18 mouse cellular contexts compared by ENCODE assay signal in the genomic region with DNA sequence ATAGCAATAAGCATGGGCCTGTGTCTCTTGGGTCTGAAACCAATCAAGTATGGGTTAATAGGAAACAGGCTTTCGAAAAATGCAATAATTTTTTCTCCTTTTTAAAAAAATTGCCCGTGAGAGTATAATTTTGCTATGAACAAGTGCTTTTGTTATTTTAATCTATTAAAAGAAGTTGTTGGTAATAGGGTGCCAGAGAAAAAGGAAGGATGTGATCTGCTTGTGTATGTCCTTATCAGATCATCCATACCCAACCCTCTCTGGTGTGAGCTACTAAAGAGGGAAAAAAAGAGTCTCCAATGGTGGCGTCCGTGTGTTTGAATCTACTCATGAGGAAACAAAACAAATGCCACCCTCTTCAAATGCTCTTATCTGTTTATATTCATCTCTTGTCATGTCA.
DNase-seq lines count a peak whose midpoint lies in the region; ATAC-seq lines count a peak whose summit lies in the region.
"Had no signal": no experiment of that assay in that cellular context is flagged by ENCODE, and none has a peak within 500 bp of the region (broad histone marks: within the 10 kb centered on the region; RNA-seq: fewer than 3 reads in every experiment).

No protein-coding gene starts in this region.

- H3K4me3 ChIP-seq in embryonic facial prominence, embryonic 11.5 days (ENCODE audit: low read depth, low read length): no peak overlapping the region
- no peak overlapping the region for H3K4me3 ChIP-seq in embryonic facial prominence, embryonic 10.5 days
- H3K4me3 ChIP-seq: embryonic facial prominence, embryonic 12.5 days; forebrain, embryonic 13.5 days; forebrain, embryonic 15.5 days had no signal

- no peaks in the 10 kb centered on the region for H3K4me1 ChIP-seq in embryonic facial prominence, embryonic 11.5 days (ENCODE audit: control insufficient read depth, insufficient read depth, low read length)
- H3K4me1 ChIP-seq in embryonic facial prominence, embryonic 10.5 days: no peaks in the 10 kb centered on the region
- H3K4me1 ChIP-seq: embryonic facial prominence, embryonic 12.5 days; forebrain, embryonic 13.5 days; forebrain, embryonic 15.5 days had no signal

- no peak overlapping the region for H3K9ac ChIP-seq in embryonic facial prominence, embryonic 11.5 days (replicated peaks; ENCODE audit: low read length)
- H3K9ac ChIP-seq: embryonic facial prominence, embryonic 12.5 days; forebrain, embryonic 13.5 days; forebrain, embryonic 15.5 days; forebrain, postnatal 0 days had no signal

- H3K9me3 ChIP-seq in embryonic facial prominence, embryonic 11.5 days (replicated peaks; ENCODE audit: control insufficient read depth, low read length): no peaks in the 10 kb centered on the region
- no peaks in the 10 kb centered on the region for H3K9me3 ChIP-seq in embryonic facial prominence, embryonic 10.5 days
- H3K9me3 ChIP-seq: embryonic facial prominence, embryonic 12.5 days; forebrain, embryonic 13.5 days; forebrain, embryonic 15.5 days had no signal

- H3K4me2 ChIP-seq in embryonic facial prominence, embryonic 11.5 days (ENCODE audit: low read depth, low read length): no peak overlapping the region
- H3K4me2 ChIP-seq: embryonic facial prominence, embryonic 12.5 days; forebrain, embryonic 13.5 days; forebrain, embryonic 15.5 days had no signal

- DNase-seq in embryonic facial prominence, embryonic 11.5 days (ENCODE audit: low spot score): peak; percentile 21
- DNase-seq in embryonic facial prominence, embryonic 10.5 days (ENCODE audit: low spot score): no peak
- DNase-seq in 416B (ENCODE audit: low read depth): peak; percentile 92
- DNase-seq in left cerebral cortex, adult 11 months (ENCODE audit: low spot score): no peak
- DNase-seq: adrenal gland, adult 2 months; adrenal gland, postnatal 10 days; adrenal gland, postnatal 25 days; cerebellum, adult 11 months; cerebellum, adult 18-20 months; cerebellum, adult 8-10 months; cerebellum, adult 9-11 months; cerebellum, postnatal 14 days; cerebellum, postnatal 36 days; forebrain, postnatal 0 days had no signal

- H3K36me3 ChIP-seq in embryonic facial prominence, embryonic 11.5 days (replicated peaks; ENCODE audit: control insufficient read depth, insufficient read depth, low read depth, low read length): no peaks in the 10 kb centered on the region
- H3K36me3 ChIP-seq in embryonic facial prominence, embryonic 10.5 days (replicated peaks): no peaks in the 10 kb centered on the region
- H3K36me3 ChIP-seq: embryonic facial prominence, embryonic 12.5 days; forebrain, embryonic 15.5 days had no signal

- H3K27me3 ChIP-seq in embryonic facial prominence, embryonic 11.5 days (ENCODE audit: control insufficient read depth, insufficient read depth, low read length): no peaks in the 10 kb centered on the region
- no peaks in the 10 kb centered on the region for H3K27me3 ChIP-seq in embryonic facial prominence, embryonic 10.5 days (replicated peaks; ENCODE audit: low read depth, poor library complexity, severe bottlenecking)
- H3K27me3 ChIP-seq: embryonic facial prominence, embryonic 12.5 days; forebrain, embryonic 13.5 days; forebrain, embryonic 15.5 days had no signal

- no peak overlapping the region for H3K27ac ChIP-seq in embryonic facial prominence, embryonic 11.5 days (replicated peaks; ENCODE audit: low read depth, low read length)
- H3K27ac ChIP-seq in embryonic facial prominence, embryonic 10.5 days (replicated peaks): no peak overlapping the region
- H3K27ac ChIP-seq: embryonic facial prominence, embryonic 12.5 days; forebrain, embryonic 13.5 days; forebrain, embryonic 15.5 days had no signal

- WGBS in embryonic facial prominence, embryonic 11.5 days: 65% methylated on average over 4 of the region's 4 CpGs
- 76% methylated on average over 4 of the region's 4 CpGs for WGBS in embryonic facial prominence, embryonic 10.5 days

- ATAC-seq in embryonic facial prominence, embryonic 11.5 days (replicated peaks; ENCODE audit: insufficient number of reproducible peaks, low FRiP score, low TSS enrichment, low read depth): no peak
- ATAC-seq in megakaryocyte progenitor cell, adult 5-6 weeks (replicated peaks; ENCODE audit: poor library complexity): 0 out of 2 replicates have a peak, but pooled peaks have one; percentile 25
- ATAC-seq: forebrain, embryonic 13.5 days; forebrain, embryonic 15.5 days; forebrain, postnatal 0 days had no signal

Comparison
In these comparisons a context has a peak if more than half of its experiments do, and no peak if none do; other contexts are left out.
1. DNase-seq: peak in embryonic facial prominence, embryonic 11.5 days (single experiment) and 416B (single experiment); none in embryonic facial prominence, embryonic 10.5 days (single experiment) and left cerebral cortex, adult 11 months (single experiment).